Mouse (Mus musculus) MEL (cell line): ENCODE data around the gene Tnpo1.

Experiments
- CTCF ChIP-seq, 3 experiments: IDR thresholded peaks in 2 of 3; conservative IDR thresholded peaks in 1 of 3; 2 replicates each; pipeline ENCODE4 v1.5.1; 2011 to 2012; ENCODE audit warnings: low read length in 3 of 3, low read depth in 2 of 3, mild to moderate bottlenecking in 2 of 3, improper control_type of control experiment in 1 of 3, inconsistent platforms in 1 of 3, mixed read lengths in 1 of 3, moderate library complexity in 1 of 3; ENCODE audit not compliant: control insufficient read depth in 1 of 3, insufficient read depth in 1 of 3, poor library complexity in 1 of 3, severe bottlenecking in 1 of 3
- EP300 ChIP-seq, 2 experiments: IDR thresholded peaks; 2 replicates each; pipeline ENCODE4 v1.6.1; 2011; ENCODE audit warnings: improper control_type of control experiment in 2 of 2, low read length in 2 of 2, low read depth in 1 of 2, mild to moderate bottlenecking in 1 of 2
- HCFC1 ChIP-seq: IDR thresholded peaks from 2 replicates; pipeline ENCODE4 v1.6.1; 2012; ENCODE audit warnings: low read depth, mild to moderate bottlenecking, inconsistent platforms, low read length, improper control_type of control experiment, moderate library complexity
- JUND ChIP-seq: IDR thresholded peaks from 2 replicates; pipeline ENCODE4 v1.6.1; 2011; ENCODE audit warnings: low read depth, mild to moderate bottlenecking, improper control_type of control experiment, low read length
- MAFK ChIP-seq: IDR thresholded peaks from 2 replicates; pipeline ENCODE4 v1.6.1; 2011; ENCODE audit warnings: low read depth, mild to moderate bottlenecking, low read length, improper control_type of control experiment, borderline replicate concordance
- MAX ChIP-seq: IDR thresholded peaks from 2 replicates; pipeline ENCODE4 v1.6.1; 2011; ENCODE audit warnings: low read length, improper control_type of control experiment
- NRF1 ChIP-seq: IDR thresholded peaks from 2 replicates; pipeline ENCODE4 v1.6.1; 2014; ENCODE audit warnings: low read depth, mild to moderate bottlenecking, inconsistent platforms, low read length, improper control_type of control experiment, moderate library complexity; ENCODE audit not compliant: poor library complexity, insufficient read depth, severe bottlenecking
- POLR2A ChIP-seq, 2 experiments: IDR thresholded peaks; 2 replicates each; pipeline ENCODE4 v1.6.1; 2011 to 2012; ENCODE audit warnings: low read length in 2 of 2, mild to moderate bottlenecking in 2 of 2, control low read depth in 1 of 2, improper control_type of control experiment in 1 of 2, low read depth in 1 of 2, moderate library complexity in 1 of 2; ENCODE audit not compliant: control insufficient read depth in 1 of 2, insufficient read depth in 1 of 2, poor library complexity in 1 of 2
- RAD21 ChIP-seq: IDR thresholded peaks from 2 replicates; pipeline ENCODE4 v1.6.1; 2011; ENCODE audit warnings: mild to moderate bottlenecking, low read depth, low read length, improper control_type of control experiment
- UBTF ChIP-seq: IDR thresholded peaks from 2 replicates; pipeline ENCODE4 v1.6.1; 2012; ENCODE audit warnings: low read depth, mild to moderate bottlenecking, inconsistent platforms, low read length, improper control_type of control experiment, moderate library complexity, borderline replicate concordance; ENCODE audit not compliant: insufficient read depth
- USF2 ChIP-seq, 2 experiments: IDR thresholded peaks; 2 replicates each; pipeline ENCODE4 v1.6.1; 2011 to 2012; ENCODE audit warnings: improper control_type of control experiment in 2 of 2, low read length in 2 of 2, borderline replicate concordance in 1 of 2, inconsistent platforms in 1 of 2, low read depth in 1 of 2, mild to moderate bottlenecking in 1 of 2; ENCODE audit not compliant: insufficient read depth in 1 of 2
- ZKSCAN1 ChIP-seq: IDR thresholded peaks from 2 replicates; pipeline ENCODE4 v1.6.1; 2012; ENCODE audit warnings: low read depth, mild to moderate bottlenecking, inconsistent platforms, low read length, improper control_type of control experiment, moderate library complexity
- ZMIZ1 ChIP-seq: IDR thresholded peaks from 2 replicates; pipeline ENCODE4 v1.6.1; 2012; ENCODE audit warnings: low read depth, mild to moderate bottlenecking, inconsistent platforms, low read length, improper control_type of control experiment, moderate library complexity

DNA sequence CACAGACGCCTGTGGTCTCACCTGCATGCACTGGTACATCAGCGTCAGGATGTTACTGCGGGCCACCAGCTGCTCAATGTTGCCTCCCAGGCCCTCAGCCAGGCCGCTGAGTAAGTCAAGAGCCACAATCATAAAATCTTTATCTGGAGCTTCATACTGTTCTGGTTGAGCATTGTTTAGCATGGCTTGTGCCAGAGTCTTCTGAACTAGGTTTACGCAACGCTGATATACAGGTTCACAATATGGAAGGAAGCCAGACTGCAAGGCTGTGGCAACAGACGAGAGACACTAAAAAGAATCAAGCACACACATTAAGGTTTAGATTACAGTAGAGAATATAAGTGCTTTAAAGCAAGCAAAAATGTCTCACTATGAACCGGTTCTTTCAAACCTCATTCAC lies 70.9 kb downstream of the Tnpo1 start:
- TF ChIP-seq CTCF (IDR thresholded peaks at IDR 0.05 in 2 of 3, conservative IDR thresholded peaks at IDR 0.05 in 1 of 3; ENCODE audit: control insufficient read depth in 1 of 3, insufficient read depth in 1 of 3, low read depth in 2 of 3, low read length in 3 of 3, poor library complexity in 1 of 3, severe bottlenecking in 1 of 3), result no peak
- TF ChIP-seq ZMIZ1, result no peak
- no peak for TF ChIP-seq ZKSCAN1
- TF ChIP-seq MAX, result no peak
- TF ChIP-seq USF2 (IDR thresholded peaks at IDR 0.05; ENCODE audit: borderline replicate concordance in 1 of 2, insufficient read depth in 1 of 2, low read depth in 1 of 2, low read length in 2 of 2), result no peak
- no peak for TF ChIP-seq UBTF
- TF ChIP-seq NRF1, result no peak
- no peak for TF ChIP-seq POLR2A (IDR thresholded peaks at IDR 0.05; ENCODE audit: control insufficient read depth in 1 of 2, insufficient read depth in 1 of 2, low read depth in 1 of 2, low read length in 2 of 2, poor library complexity in 1 of 2)
- no peak for TF ChIP-seq RAD21
- no peak for TF ChIP-seq HCFC1
- TF ChIP-seq EP300 (IDR thresholded peaks at IDR 0.05; ENCODE audit: low read depth in 1 of 2, low read length in 2 of 2), result no peak
- no peak for TF ChIP-seq MAFK
- no peak for TF ChIP-seq JUND
